Mouse (Mus musculus) heart, adult 8-10 months (tissue): ENCODE results near the gene Gm5678. TPM values are rescaled to one million over a fixed set of nuclear protein-coding genes. Genes with fewer than 3 reads are reported as not detected.
"Not testable (repeated sequence)": the region's sequence is repeated elsewhere in the genome, so short reads cannot be mapped to it uniquely, and the experiment has no call there.

ENCODE experiments used
- DNase-seq: peaks from one replicate; pipeline ENCODE4 v3.0.0; 2022; ENCODE audit warnings: low spot score
- total RNA-seq, 4 experiments: library from RNA; stranded (reverse); gene quantifications; 2 replicates each; pipeline ENCODE4 v1.2.4; 2022

Gene Gm5678
- total RNA-seq, 4 experiments from 2014 or later, result 1.2 to 2.0 (median 1.5) TPM

GRCm38 (mm10) chr16:93607669-93608101 lies 20.2 kb upstream of the Gm5678 start:
- peak; percentile 87 for DNase-seq

- DNase-seq, result no peak
These were observed 19.2 kb upstream of the Gm5678 start for GRCm38 (mm10) chr16:93608731-93609130.

GRCm38 (mm10) chr16:93609796-93610195 lies 18.1 kb upstream of the Gm5678 start:
- no peak for DNase-seq

GRCm38 (mm10) chr16:93610961-93611360 lies 16.9 kb upstream of the Gm5678 start:
- DNase-seq, result no peak

GRCm38 (mm10) chr16:93615118-93615870 lies 12.6 kb upstream of the Gm5678 start:
- peak; percentile 58 for DNase-seq

- not testable (repeated sequence) for DNase-seq
These were observed 4.1 kb upstream of the Gm5678 start for GRCm38 (mm10) chr16:93623759-93624158.

- no peak for DNase-seq
These were observed 3.2 kb upstream of the Gm5678 start for GRCm38 (mm10) chr16:93624671-93625070.

GRCm38 (mm10) chr16:93626745-93627144 lies 1.2 kb upstream of the Gm5678 start:
- no peak for DNase-seq

GRCm38 (mm10) chr16:93644006-93644405 lies 16.1 kb downstream of the Gm5678 start:
- no peak for DNase-seq

- DNase-seq, result no peak
These were observed 20.7 kb downstream of the Gm5678 start for GRCm38 (mm10) chr16:93648441-93649183.

GRCm38 (mm10) chr16:93667976-93668375 lies 40.1 kb downstream of the Gm5678 start:
- DNase-seq, result no peak

- DNase-seq, result no peak
These were observed 41.6 kb downstream of the Gm5678 start for GRCm38 (mm10) chr16:93669521-93669920.

GRCm38 (mm10) chr16:93670466-93670865 lies 42.6 kb downstream of the Gm5678 start:
- not testable (repeated sequence) for DNase-seq

GRCm38 (mm10) chr16:93671064-93671463 lies 43.2 kb downstream of the Gm5678 start:
- no peak for DNase-seq

- no peak for DNase-seq
These were observed 48.5 kb downstream of the Gm5678 start for GRCm38 (mm10) chr16:93676376-93676775.

GRCm38 (mm10) chr16:93678206-93678605 lies 50.3 kb downstream of the Gm5678 start:
- no peak for DNase-seq

- no peak for DNase-seq
These were observed 51.3 kb downstream of the Gm5678 start for GRCm38 (mm10) chr16:93679165-93679564.

Other genes with a start within 250 kb of the Gm5678 start
- 1 to 10 TPM; 1.3 to 3.3 (median 1.6) TPM for gene Setd4, start 24.0 kb upstream of the Gm5678 start, total RNA-seq
- gene Cbr1, start 22.2 kb upstream of the Gm5678 start, total RNA-seq, result 10 to 100 TPM; 35.9 to 39.0 (median 38.0) TPM
- gene Cbr3, start 55.1 kb downstream of the Gm5678 start, total RNA-seq, result 1 to 10 TPM; 1.4 to 3.2 (median 2.4) TPM
- gene Dop1b, start 83.8 kb downstream of the Gm5678 start, total RNA-seq, result 10 to 100 TPM; 16.6 to 19.7 (median 16.8) TPM
- 10 to 100 TPM; 12.7 to 25.2 (median 15.9) TPM for gene Morc3, start 204.0 kb downstream of the Gm5678 start, total RNA-seq